In the genomic region with DNA sequence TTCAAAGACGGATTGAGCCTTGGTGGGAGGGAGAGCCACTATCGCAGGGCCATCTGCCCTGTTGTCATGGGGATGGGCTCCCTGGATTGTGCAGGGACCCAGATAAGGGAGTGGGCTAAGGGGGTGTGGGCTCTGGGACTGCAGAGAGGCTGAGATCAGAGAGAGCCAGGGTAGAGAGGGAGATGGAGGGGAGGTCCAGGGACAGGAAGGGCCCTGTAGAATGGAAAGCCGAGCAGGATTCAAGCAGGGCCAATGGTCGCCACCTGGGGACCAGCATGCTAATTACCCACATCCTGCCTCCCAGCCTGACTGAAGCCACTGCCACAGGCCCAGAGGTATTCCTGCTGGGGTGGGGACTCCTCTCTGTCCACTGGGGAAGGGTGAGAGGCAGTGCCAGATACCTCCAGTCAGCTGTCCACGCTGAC, we compare ENCODE assay signal across 14 mouse cellular contexts. TPM values are rescaled to one million over a fixed set of nuclear protein-coding genes. Genes with fewer than 3 reads are reported as not detected.
DNase-seq lines count a peak whose midpoint lies in the region; ATAC-seq and TF ChIP-seq lines count a peak whose summit lies in the region.
"Had no signal": no experiment of that assay in that cellular context is flagged by ENCODE, and none has a peak within 500 bp of the region (broad histone marks: within the 10 kb centered on the region; RNA-seq: fewer than 3 reads in every experiment).

No protein-coding gene starts in this region.

- 24% methylated on average over 5 of the region's 5 CpGs for WGBS in stomach, embryonic 15.5 days
- WGBS in stomach, postnatal 0 days, result 25% methylated on average over 4 of the region's 5 CpGs
- WGBS in limb, embryonic 10.5 days, result 9% methylated on average over 5 of the region's 5 CpGs

- no peaks in the 10 kb centered on the region for H3K4me1 ChIP-seq in stomach, embryonic 15.5 days
- H3K4me1 ChIP-seq in stomach, postnatal 0 days (replicated peaks; ENCODE audit: control insufficient read depth, insufficient read depth), result no peaks in the 10 kb centered on the region
- H3K4me1 ChIP-seq in limb, embryonic 10.5 days, result peaks cover 34% of the 10 kb centered on the region

- H3K9me3 ChIP-seq in stomach, embryonic 15.5 days, result no peaks in the 10 kb centered on the region
- H3K9me3 ChIP-seq in stomach, postnatal 0 days (ENCODE audit: control insufficient read depth, low read length), result no peaks in the 10 kb centered on the region
- no peaks in the 10 kb centered on the region for H3K9me3 ChIP-seq in limb, embryonic 10.5 days (replicated peaks)
- H3K9me3 ChIP-seq: embryonic facial prominence, embryonic 13.5 days had no signal

- H3K36me3 ChIP-seq in stomach, embryonic 15.5 days, result no peaks in the 10 kb centered on the region
- no peaks in the 10 kb centered on the region for H3K36me3 ChIP-seq in stomach, postnatal 0 days (ENCODE audit: control insufficient read depth, insufficient read depth, low read length)
- no peaks in the 10 kb centered on the region for H3K36me3 ChIP-seq in limb, embryonic 10.5 days
- H3K36me3 ChIP-seq: embryonic facial prominence, embryonic 13.5 days had no signal

- H3K27me3 ChIP-seq in stomach, embryonic 15.5 days (replicated peaks), result no peaks in the 10 kb centered on the region
- H3K27me3 ChIP-seq in stomach, postnatal 0 days (ENCODE audit: control insufficient read depth, insufficient read depth, low read length), result no peaks in the 10 kb centered on the region
- H3K27me3 ChIP-seq in limb, embryonic 10.5 days (ENCODE audit: low read depth, poor library complexity, severe bottlenecking), result peaks cover 41% of the 10 kb centered on the region
- H3K27me3 ChIP-seq: embryonic facial prominence, embryonic 13.5 days had no signal

- TF ChIP-seq EP300 in stomach, postnatal 0 days (optimal IDR thresholded peaks at IDR 0.05), result no peak

- TF ChIP-seq CTCF in stomach, postnatal 0 days (IDR thresholded peaks at IDR 0.05; ENCODE audit: low read depth), result no peak

- no peak overlapping the region for H3K27ac ChIP-seq in stomach, embryonic 15.5 days
- H3K27ac ChIP-seq in stomach, postnatal 0 days (replicated peaks), result no peak overlapping the region
- peak overlapping the region; percentile 26 for H3K27ac ChIP-seq in limb, embryonic 10.5 days
- H3K27ac ChIP-seq: embryonic facial prominence, embryonic 13.5 days had no signal

- no peak overlapping the region for H3K4me2 ChIP-seq in stomach, embryonic 15.5 days
- H3K4me2 ChIP-seq in stomach, postnatal 0 days (replicated peaks; ENCODE audit: low read depth), result no peak overlapping the region
- H3K4me2 ChIP-seq: embryonic facial prominence, embryonic 13.5 days had no signal

- peak; percentile 13 for DNase-seq in adrenal gland, postnatal 14 days
- DNase-seq in adrenal gland, postnatal 25 days, result no peak
- DNase-seq in stomach, postnatal 0 days (ENCODE audit: low spot score), result no peak
- DNase-seq in limb, embryonic 10.5 days (ENCODE audit: low spot score), result peak; percentile 51
- DNase-seq in retina, postnatal 1 day, result peak; percentile 70
- DNase-seq in heart, postnatal 10 days, result no peak
- no peak for DNase-seq in urinary bladder, postnatal 14 days (ENCODE audit: low spot score)
- DNase-seq: gastrocnemius, postnatal 36 days; lung, postnatal 4 days had no signal

- no peak overlapping the region for H3K4me3 ChIP-seq in stomach, embryonic 15.5 days (replicated peaks)
- no peak overlapping the region for H3K4me3 ChIP-seq in stomach, postnatal 0 days (ENCODE audit: low read depth, low read length)
- no peak overlapping the region for H3K4me3 ChIP-seq in limb, embryonic 10.5 days
- H3K4me3 ChIP-seq: embryonic facial prominence, embryonic 13.5 days had no signal

- intact Hi-C loops in heart, postnatal 10 days (cut with DNase I), result no loop called here

- H3K9ac ChIP-seq in stomach, embryonic 15.5 days, result no peak overlapping the region
- no peak overlapping the region for H3K9ac ChIP-seq in stomach, postnatal 0 days (ENCODE audit: low read length)
- H3K9ac ChIP-seq: embryonic facial prominence, embryonic 13.5 days had no signal

- 0 out of 2 replicates have a peak, but pooled peaks have one; percentile 19 for ATAC-seq in stomach, embryonic 15.5 days (ENCODE audit: insufficient read depth, low FRiP score, low read depth)
- no peak for ATAC-seq in stomach, postnatal 0 days (ENCODE audit: low FRiP score, low TSS enrichment)
- ATAC-seq: inflammation-experienced regulatory T-cells, adult 6 months; Patski had no signal

RNA-seq across cellular contexts. Expression of a gene that starts 4.5 kb away (rescaled TPM):
- total RNA-seq in adrenal gland, postnatal 14 days (2021), result not detected in 2 replicates
- not detected in 2 replicates for total RNA-seq in adrenal gland, postnatal 25 days (2021)
- polyA plus RNA-seq in stomach, embryonic 15.5 days (2015; fragmentation: Nextera tagmentation; extraction: Ambion mirVana), result not detected in 2 replicates
- polyA plus RNA-seq in stomach, postnatal 0 days (2015; fragmentation: Nextera tagmentation; extraction: Ambion mirVana), result not detected in 2 replicates
- polyA plus RNA-seq in limb, embryonic 10.5 days (2016; fragmentation: Nextera tagmentation; extraction: Ambion mirVana), result not detected in 2 replicates
- not detected for total RNA-seq in heart, postnatal 10 days (2021)
- total RNA-seq: gastrocnemius, postnatal 36 days; left cerebral cortex, adult 18-20 months had no signal
- polyA plus RNA-seq: embryonic facial prominence, embryonic 13.5 days; inflammation-experienced regulatory T-cells, adult 6 months; Patski had no signal

RNA-seq across cellular contexts. Expression of a gene that starts 32.9 kb away (rescaled TPM):
- total RNA-seq in adrenal gland, postnatal 14 days (2021), result 26.3 and 36.4 TPM in 2 replicates
- total RNA-seq in adrenal gland, postnatal 25 days (2021), result 25.6 and 37.7 TPM in 2 replicates
- polyA plus RNA-seq in stomach, embryonic 15.5 days (2015; fragmentation: Nextera tagmentation; extraction: Ambion mirVana), result 7.0 and 12.0 TPM in 2 replicates
- 3.3 and 3.4 TPM in 2 replicates for polyA plus RNA-seq in stomach, postnatal 0 days (2015; fragmentation: Nextera tagmentation; extraction: Ambion mirVana)
- polyA plus RNA-seq in limb, embryonic 10.5 days (2016; fragmentation: Nextera tagmentation; extraction: Ambion mirVana), result 6.8 and 9.0 TPM in 2 replicates
- 10 to 100 TPM; 20.7 to 23.3 TPM for total RNA-seq in heart, postnatal 10 days (2021)
- polyA plus RNA-seq: inflammation-experienced regulatory T-cells, adult 6 months had no signal

Comparison
In these comparisons a context has a peak if more than half of its experiments do, and no peak if none do; other contexts are left out.
1. DNase-seq: peak in adrenal gland, postnatal 14 days (single experiment), limb, embryonic 10.5 days (single experiment) and retina, postnatal 1 day (single experiment); none in adrenal gland, postnatal 25 days (single experiment), stomach, postnatal 0 days (single experiment), heart, postnatal 10 days (0 of 2) and urinary bladder, postnatal 14 days (single experiment).